Mouse (Mus musculus): ENCODE data around the gene Efcc1.

DNA sequence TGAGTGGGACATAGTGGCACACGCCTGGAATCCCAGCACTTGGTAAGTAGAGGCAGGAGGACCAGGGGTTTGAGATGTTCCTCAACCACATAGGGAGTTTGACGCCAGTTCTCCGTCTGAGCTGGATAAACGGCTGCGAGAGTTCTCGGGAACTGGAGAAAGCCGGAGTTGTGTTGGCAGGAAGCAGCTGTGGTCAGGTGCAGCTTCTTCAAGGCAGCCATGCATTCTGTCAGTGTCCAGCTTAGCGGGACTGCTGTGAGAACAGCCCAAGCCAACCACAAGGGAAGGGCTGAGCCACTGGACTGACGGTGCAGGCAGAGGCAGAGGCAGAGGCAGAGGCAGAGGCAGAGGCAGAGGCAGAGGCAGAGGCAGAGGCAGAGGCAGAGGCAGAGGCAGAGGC, 44.2 kb downstream of the Efcc1 start:
- no peak for TF ChIP-seq POLR2A (IDR thresholded peaks at IDR 0.05; ENCODE audit: extremely low read depth, insufficient read depth, low read length)
- no peak for TF ChIP-seq CTCF (IDR thresholded peaks at IDR 0.05; ENCODE audit: low read depth, low read length)

Measured in liver, adult 2 months (tissue).